Mouse (Mus musculus): ENCODE data around the gene Atf3.

DNA sequence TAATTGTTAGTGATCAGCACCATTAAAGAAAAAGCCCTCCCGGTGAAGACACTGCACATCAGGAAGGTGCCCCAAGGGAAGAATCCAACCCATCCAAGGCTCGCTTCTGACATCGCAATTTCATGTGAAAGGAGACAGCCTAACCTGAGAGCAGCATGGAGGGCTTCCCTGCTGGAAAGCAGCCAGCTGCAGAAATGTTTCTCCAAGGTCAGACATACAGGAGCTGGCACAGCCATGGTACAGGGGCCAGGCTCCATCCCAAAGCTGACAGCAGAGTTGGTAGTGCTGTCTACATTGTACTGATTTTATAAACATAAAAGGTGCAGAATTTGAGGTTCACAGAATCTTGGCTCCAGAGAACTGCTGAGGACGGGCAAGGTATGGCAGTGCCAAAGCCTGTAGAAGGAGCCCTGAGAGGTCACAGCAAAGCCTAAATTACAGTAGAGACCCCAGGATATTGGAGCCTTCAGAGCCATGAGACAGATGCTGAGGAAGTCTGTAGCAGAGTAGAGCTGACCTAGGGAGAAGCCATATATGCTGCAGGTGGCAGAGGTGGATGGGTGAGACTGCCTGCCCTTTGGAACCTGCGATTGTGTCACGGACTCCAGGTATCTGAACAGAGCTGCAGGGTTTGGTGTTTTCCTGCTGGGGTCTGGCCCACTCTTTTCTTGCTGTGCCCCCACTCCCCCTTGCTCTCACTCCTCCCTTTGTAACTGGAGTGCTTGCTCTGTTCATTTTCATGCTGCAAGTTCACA, 18.1 kb upstream of the Atf3 start:
- TF ChIP-seq CTCF (IDR thresholded peaks at IDR 0.05; ENCODE audit: control insufficient read depth, insufficient read depth, insufficient replicate concordance, low read depth, low read length) (no peak), POLR2A (IDR thresholded peaks at IDR 0.05; ENCODE audit: control insufficient read depth, low read depth, low read length) (no peak)

Data from testis, adult 2 months (tissue).